Mouse (Mus musculus) liver, postnatal 0 days (tissue): ENCODE measurements at regions not wholly inside any gene's neighbourhood (a gene's known extent, or its start where the extent isn't known, plus 50 kb on each side); places are given as distances from the start of the nearest gene placed in this dataset.

Experiments used
- CTCF ChIP-seq: sonication (generic); IDR thresholded peaks from 2 replicates; pipeline ENCODE4 v1.5.1; 2016; ENCODE audit warnings: antibody characterized with exemption, low read depth
- EP300 ChIP-seq: IDR thresholded peaks from 2 replicates; pipeline ENCODE4 v1.6.1; 2016; ENCODE audit warnings: antibody characterized with exemption, low read depth, mild to moderate bottlenecking

DNA sequence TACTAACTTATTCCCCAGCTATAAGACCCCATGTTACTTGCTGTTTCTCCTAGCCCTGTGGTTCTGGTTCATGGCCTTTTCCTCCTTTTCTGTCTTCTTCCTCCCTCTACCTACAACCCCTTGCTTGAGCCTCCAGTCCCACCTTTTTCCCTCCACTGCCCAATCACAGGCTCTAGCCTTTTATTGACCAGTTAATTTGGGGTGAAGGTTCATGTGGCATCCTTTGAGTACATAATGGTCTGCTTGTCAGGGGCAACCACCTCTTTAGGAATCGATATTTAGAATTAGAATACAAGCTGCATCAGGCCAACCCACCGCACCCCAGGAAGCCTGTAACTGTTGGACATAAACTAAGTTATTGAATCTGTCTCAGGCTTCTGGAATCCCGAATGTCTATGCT lies 84.8 kb upstream of the Ubr2 start:
- no peak for TF ChIP-seq CTCF
- TF ChIP-seq EP300: peak; percentile 35; the same call in 1 of the 2 replicates
